Mouse (Mus musculus): ENCODE measurements at regions not wholly inside any gene's neighbourhood (a gene's known extent, or its start where the extent isn't known, plus 50 kb on each side); places are given as distances from the start of the nearest gene placed in this dataset.

GRCm38 (mm10) chr7:83245867-83246266 is 338.9 kb upstream of the Tmc3 start:
- no peak for DNase-seq (ENCODE audit: extremely low spot score)

- no peak for DNase-seq (ENCODE audit: extremely low spot score)
Observed at GRCm38 (mm10) chr7:83251995-83252563, 332.6 kb upstream of the Tmc3 start.

DNA sequence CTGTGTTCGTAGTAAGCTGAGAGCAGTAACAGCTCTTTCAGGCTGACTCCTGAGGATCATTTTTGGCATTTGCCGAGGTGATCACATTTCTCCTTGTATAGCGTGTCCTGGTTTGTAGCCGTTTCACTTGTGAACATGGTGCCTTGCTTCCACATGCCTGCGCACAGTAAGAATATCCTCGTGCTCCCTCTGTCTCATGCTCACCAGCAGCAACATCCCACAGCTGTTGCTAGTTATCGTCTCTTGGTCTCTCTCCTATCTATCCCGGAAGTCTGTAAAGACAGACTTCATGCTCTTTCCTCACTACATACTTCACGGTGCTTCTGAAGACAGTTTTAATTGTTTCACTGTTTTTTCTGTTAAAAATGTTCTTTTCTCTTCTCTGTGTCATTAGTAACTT is 331.7 kb upstream of the Tmc3 start:
- DNase-seq (ENCODE audit: extremely low spot score), result no peak

DNA sequence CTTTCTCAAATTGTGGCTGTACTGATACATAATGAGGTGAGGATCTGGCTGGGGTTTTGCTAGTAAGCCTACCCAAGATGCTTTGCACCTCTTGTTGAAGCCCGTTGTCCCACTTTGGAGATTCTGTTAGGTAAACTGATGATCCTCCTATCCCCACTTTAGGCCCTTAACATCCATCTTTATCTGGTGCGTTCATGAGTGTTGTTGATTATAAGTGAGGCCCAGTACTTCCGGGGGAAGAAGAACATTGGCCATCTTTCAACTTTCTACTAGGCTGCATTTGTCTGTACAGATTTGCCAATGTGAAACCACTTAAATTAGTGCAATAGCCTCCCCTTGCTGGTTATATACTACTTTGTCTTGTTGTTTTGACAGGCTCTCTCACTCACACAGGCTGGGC is 331.3 kb upstream of the Tmc3 start:
- no peak for DNase-seq (ENCODE audit: extremely low spot score)

DNA sequence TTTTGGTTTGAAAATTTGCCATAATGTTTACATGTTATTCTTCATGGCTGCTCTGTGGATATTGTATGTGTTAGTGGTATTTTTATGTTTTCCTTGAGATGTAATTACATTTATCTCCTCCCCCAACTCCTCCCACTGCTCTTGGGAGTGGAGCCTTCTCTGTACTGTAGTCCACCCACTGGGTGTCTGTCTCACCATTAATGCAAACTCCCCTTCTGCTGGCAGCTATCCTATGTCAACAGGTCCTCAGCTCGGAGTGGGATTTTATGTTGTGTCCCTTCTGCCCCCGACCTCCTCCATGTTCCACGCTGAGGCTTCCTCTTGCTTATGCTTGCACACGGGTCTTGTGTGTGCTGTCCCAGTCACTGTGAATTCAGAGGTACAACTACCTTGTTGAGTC is 330.3 kb upstream of the Tmc3 start:
- no peak for DNase-seq (ENCODE audit: extremely low spot score)

GRCm38 (mm10) chr7:83256236-83256784 is 328.4 kb upstream of the Tmc3 start:
- DNase-seq (ENCODE audit: extremely low spot score), result no peak

DNA sequence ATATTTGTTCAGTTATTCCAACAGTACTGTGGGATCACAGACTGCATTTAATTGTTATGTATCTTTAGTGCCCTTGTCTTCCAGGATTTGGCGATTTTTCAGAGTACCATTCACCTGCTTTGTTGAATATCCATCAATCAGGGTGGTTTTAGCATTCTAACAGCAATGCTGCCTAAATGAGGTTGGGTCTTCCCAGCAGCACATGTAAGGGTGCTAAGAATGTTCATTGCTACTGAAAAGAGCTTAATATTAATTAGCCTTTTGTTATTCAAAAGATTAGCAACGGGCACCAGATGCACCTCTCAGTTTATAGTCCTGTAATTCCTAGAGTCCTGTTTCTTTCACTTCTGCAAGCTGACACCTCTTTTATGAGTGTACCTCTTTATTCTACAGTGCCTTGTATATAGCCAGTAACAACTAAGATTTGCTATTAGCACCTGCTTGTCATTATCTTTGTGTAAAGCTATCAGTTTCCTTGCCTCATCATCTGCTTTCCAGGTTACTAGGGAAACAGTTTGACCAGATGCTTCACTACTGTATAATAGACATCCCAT is 326.3 kb upstream of the Tmc3 start:
- DNase-seq (ENCODE audit: extremely low spot score), result no peak

GRCm38 (mm10) chr7:83261489-83261888 is 323.2 kb upstream of the Tmc3 start:
- no peak for DNase-seq (ENCODE audit: extremely low spot score)

DNA sequence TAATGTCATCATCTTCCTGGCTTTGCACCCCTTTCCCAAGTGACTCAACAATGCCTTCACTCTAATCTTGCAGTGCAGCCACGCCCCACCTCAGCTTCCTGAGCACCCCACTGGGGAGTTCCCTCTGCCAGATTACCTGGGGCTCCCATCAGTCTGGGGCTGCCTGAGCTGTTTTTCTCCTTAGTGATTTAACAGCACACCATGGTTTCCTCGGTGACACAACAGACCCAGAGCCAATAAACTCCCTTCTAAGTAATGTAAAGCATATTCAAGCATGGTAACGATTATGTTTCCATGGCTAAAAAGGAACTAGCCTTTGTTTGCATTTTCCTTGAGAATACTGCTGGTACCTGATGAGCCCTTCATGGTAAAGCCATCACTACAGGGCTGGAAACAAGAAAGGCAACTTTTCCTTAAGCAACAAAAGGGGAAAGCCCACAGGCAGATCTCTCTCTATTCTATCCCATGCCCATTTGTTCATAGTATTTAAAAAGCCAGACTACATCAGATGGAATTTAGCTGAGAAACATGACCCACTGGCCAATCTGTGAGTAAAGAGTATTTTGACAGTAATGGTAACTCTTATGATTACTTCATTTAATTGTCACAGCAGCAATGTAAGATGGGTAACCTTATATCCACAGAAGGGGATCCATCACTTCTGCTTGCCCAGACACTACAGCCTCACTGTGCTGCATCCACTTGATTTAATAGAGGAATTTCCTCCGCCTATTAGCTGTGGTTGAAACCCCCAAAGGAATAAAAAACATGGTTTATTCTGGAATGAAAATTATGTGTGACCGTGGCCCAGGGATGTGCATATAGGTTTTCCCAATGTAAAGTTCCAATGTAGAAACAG is 294.6 kb upstream of the Tmc3 start:
- no peak for DNase-seq (ENCODE audit: extremely low spot score)

DNA sequence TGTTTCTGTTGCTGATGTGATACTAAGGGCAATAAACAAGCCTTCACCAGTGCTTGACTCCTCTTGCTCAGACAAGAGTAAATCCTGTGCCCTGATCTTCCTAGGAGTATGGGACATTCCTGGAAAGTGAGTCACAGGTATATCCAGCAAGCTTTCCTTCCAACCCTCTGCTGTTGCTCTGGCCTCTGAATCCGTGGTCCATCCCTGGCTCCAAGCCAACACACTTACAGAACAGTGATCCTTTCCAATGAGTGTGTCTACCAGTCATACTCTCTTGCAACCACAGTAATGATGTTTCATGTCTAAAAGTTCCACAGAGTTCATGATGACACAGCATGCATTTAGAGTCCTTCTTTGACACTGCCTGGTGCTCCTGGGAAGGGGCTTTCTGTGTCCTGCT is 277.6 kb upstream of the Tmc3 start:
- DNase-seq (ENCODE audit: extremely low spot score), result no peak

DNA sequence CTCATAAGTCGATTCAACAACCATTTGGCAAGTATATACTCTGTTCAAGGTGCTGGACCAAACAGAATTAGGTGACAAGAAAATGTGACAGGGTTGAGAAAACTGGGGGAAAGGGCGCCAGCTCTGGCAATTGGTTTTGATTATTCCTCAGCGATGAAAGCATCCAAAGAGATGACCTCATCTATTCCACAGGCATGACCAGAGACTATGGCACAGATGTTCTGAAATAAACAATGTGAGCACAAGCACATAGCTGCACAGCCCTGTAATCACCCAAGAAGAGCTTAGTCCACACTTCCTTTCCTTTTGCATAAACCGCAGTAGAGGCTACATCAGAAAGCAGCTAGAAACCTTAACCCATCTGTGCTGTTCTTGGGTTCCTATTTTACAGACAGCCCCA is 272.6 kb upstream of the Tmc3 start:
- no peak for DNase-seq (ENCODE audit: extremely low spot score)

GRCm38 (mm10) chr7:83329809-83330412 is 254.8 kb upstream of the Tmc3 start:
- no peak for DNase-seq (ENCODE audit: extremely low spot score)

DNA sequence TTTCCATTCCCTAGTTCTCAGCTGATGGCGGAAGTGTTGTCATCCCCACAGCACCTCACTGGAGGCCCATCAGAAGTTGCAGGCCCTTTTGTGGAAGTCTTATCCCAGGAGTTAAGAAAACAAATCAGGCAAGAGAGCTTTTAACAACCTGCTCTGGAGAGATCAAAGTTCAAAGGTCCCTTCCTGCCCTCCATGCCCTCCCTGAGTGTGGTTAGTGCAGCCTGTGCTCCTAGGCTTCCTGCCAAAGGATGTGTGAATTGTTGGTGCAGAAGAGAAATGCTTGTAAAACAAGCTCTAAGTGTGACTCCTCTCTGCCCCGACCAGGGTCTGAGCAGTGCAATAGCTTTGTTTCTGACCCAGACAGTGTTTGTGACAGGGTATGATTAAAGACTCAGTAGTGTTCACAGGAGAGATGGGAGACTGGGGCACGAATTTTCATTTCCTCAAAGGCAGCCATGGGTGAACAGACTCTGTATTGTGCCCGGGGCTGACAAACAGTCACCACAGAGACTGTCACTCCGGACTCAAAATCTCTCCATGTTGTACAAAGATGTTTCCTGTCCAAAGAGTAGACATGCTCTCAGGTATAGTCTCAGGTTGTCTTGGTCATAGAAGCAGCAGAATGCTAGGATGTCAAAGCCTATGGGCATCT is 237.5 kb upstream of the Tmc3 start:
- DNase-seq (ENCODE audit: extremely low spot score), result no peak

GRCm38 (mm10) chr7:83369191-83369590 is 215.5 kb upstream of the Tmc3 start:
- DNase-seq (ENCODE audit: extremely low spot score), result no peak

DNA sequence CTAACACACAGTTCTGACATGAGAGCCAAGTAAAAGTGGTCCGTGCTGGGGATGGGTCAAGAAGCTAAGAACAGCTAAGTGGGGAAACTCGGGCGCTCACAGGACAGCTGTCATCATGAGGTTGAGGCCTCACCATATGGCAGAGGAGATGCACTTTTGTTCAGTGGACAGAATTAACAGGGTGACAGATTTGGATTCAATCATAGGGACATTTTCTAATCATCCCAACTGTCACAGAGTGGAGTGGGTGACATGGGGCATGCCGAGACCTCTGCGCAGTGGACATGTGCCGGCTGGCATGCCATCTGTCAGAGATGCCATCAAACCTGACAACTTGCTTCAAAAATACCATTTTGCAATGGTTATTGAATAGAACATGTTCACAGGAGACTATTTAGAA is 215.1 kb upstream of the Tmc3 start:
- DNase-seq (ENCODE audit: extremely low spot score), result no peak

DNA sequence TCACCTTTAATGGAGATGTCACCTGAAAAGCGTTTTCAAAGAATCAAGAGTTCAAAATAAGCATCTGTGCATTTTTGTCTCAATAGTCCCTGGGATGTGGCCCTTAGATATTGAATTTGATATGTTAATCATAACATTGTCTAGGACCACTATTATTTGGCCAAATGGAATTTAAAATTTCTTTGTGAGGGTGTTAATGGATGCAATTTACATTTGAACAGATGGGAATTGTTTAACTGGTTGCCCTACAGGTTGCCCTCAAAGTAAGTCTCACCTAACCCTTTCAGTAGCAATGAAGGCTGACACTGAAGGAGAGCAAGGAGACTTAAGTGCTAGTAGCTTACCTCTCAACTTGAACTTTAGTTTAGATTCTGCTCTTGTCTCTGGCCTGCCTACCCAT is 207.9 kb upstream of the Tmc3 start:
- DNase-seq (ENCODE audit: extremely low spot score), result no peak

DNA sequence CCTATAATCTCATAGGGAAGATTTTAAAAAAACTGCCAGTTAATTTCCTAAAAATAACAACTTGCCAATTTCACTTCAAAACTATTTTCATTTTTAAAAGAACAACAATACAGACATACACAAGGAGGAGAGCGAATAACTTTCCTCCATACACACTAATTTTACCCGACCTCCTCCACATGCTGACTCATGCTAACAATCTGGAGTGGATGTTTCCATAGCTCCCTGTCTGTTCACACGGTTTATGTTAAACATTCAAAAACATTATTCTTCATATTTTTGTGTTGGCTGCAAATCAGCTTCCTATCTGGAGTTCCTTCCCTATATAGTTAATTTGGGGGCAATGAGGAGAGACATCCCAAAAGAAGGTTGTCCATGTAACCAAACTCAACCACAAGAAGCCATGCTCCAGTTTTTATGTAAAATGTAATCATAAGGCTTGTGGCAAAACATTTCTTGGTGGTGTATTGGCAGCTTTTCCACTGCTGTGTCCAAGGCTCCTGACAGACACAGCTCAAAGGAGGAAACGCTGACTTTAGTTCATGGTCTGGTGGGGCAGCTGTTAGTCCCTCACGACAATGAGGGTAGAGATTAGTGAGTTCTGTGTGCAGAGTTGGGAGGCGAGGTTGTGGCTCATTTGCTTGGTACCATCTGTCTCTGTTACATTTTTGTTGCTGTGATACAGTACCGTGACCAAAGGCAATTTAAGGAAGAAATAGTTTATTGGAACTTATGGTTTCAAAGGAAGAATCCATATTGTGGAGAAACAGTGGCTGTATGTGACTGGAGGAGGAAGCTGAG is 203.1 kb upstream of the Tmc3 start:
- no peak for DNase-seq (ENCODE audit: extremely low spot score)

DNA sequence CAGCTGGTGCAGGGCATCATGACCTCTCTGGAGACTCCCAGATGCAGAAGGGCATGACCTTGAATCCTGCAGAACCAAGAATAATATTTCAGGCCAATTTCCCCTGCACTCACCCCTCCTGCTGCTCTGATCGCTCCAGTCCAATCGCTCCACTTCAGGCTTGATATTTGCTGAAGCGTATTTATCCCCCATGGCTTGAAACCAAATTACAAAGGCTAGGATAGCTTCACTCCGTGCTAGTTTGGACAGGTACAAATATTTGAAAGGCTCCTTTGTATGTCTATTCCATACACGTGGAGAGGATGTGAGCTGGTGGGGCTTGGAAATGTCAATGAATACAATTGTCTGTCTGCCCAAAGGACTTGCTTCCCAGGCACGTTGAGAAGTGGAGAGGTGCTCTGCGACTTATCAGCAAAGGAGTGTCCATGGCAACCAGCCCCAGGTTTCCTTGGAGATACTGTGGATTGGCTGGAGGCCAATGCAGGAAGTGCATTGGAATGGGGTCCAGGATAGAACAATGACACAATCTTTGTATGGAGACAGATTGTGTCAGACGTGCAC is 201.8 kb upstream of the Tmc3 start:
- DNase-seq (ENCODE audit: extremely low spot score), result peak; percentile 25

GRCm38 (mm10) chr7:83391388-83391787 is 193.3 kb upstream of the Tmc3 start:
- no peak for DNase-seq (ENCODE audit: extremely low spot score)

- DNase-seq (ENCODE audit: extremely low spot score), result no peak
Observed at GRCm38 (mm10) chr7:83392181-83392580, 192.5 kb upstream of the Tmc3 start.

- no peak for DNase-seq (ENCODE audit: extremely low spot score)
Observed at GRCm38 (mm10) chr7:83392625-83393024, 192.1 kb upstream of the Tmc3 start.

All from embryo, embryonic 9.5 days (tissue).